Mouse (Mus musculus): Measurements from ENCODE around the gene Yars.
"Not testable (repeated sequence)": the region's sequence is repeated elsewhere in the genome, so short reads cannot be mapped to it uniquely, and the experiment has no call there.

Yars gene

GRCm38 (mm10) chr4:129188803-129189541 is 588 bp upstream of the Yars start:
- DNase-seq (ENCODE audit: low read depth, low spot score): peak; percentile 40

GRCm38 (mm10) chr4:129190538-129190937 is 978 bp downstream of the Yars start:
- no peak for DNase-seq (ENCODE audit: low read depth, low spot score)

GRCm38 (mm10) chr4:129191691-129192090 is 2.1 kb downstream of the Yars start:
- DNase-seq (ENCODE audit: low read depth, low spot score): no peak

GRCm38 (mm10) chr4:129194280-129194679 is 4.7 kb downstream of the Yars start:
- no peak for DNase-seq (ENCODE audit: low read depth, low spot score)

- no peak for DNase-seq (ENCODE audit: low read depth, low spot score)
These were observed 8.0 kb downstream of the Yars start for GRCm38 (mm10) chr4:129197514-129197913.

- DNase-seq (ENCODE audit: low read depth, low spot score): no peak
These were observed 15.1 kb downstream of the Yars start for GRCm38 (mm10) chr4:129204655-129205054.

- no peak for DNase-seq (ENCODE audit: low read depth, low spot score)
These were observed 17.2 kb downstream of the Yars start for GRCm38 (mm10) chr4:129206792-129207191.

GRCm38 (mm10) chr4:129209504-129209903 is 19.9 kb downstream of the Yars start:
- no peak for DNase-seq (ENCODE audit: low read depth, low spot score)

- no peak for DNase-seq (ENCODE audit: low read depth, low spot score)
These were observed 21.9 kb downstream of the Yars start for GRCm38 (mm10) chr4:129211461-129211860.

- not testable (repeated sequence) for DNase-seq (ENCODE audit: low read depth, low spot score)
These were observed 22.9 kb downstream of the Yars start for GRCm38 (mm10) chr4:129212486-129212885.

- DNase-seq (ENCODE audit: low read depth, low spot score): no peak
These were observed 29.1 kb downstream of the Yars start for GRCm38 (mm10) chr4:129218569-129219175.

- no peak for DNase-seq (ENCODE audit: low read depth, low spot score)
These were observed 29.6 kb downstream of the Yars start for GRCm38 (mm10) chr4:129219198-129219597.

GRCm38 (mm10) chr4:129220376-129221089 is 31.0 kb downstream of the Yars start:
- no peak for DNase-seq (ENCODE audit: low read depth, low spot score)

- no peak for DNase-seq (ENCODE audit: low read depth, low spot score)
These were observed 31.8 kb downstream of the Yars start for GRCm38 (mm10) chr4:129221097-129222010.

GRCm38 (mm10) chr4:129222019-129222925 is 32.7 kb downstream of the Yars start:
- DNase-seq (ENCODE audit: low read depth, low spot score): no peak

- DNase-seq (ENCODE audit: low read depth, low spot score): no peak
These were observed 34.1 kb downstream of the Yars start for GRCm38 (mm10) chr4:129223421-129224281.

- no peak for DNase-seq (ENCODE audit: low read depth, low spot score)
These were observed 35.8 kb downstream of the Yars start for GRCm38 (mm10) chr4:129225315-129225714.

GRCm38 (mm10) chr4:129226441-129226963 is 36.9 kb downstream of the Yars start:
- no peak for DNase-seq (ENCODE audit: low read depth, low spot score)

Data from WW6 (cell line).